Mouse (Mus musculus): ENCODE measurements around the gene Vrk2. TPM values are rescaled to one million over a fixed set of nuclear protein-coding genes. Genes with fewer than 3 reads are reported as not detected.

The Vrk2 gene
- polyA plus RNA-seq, 1 experiment from 2014 or later = 23.4 TPM

DNA sequence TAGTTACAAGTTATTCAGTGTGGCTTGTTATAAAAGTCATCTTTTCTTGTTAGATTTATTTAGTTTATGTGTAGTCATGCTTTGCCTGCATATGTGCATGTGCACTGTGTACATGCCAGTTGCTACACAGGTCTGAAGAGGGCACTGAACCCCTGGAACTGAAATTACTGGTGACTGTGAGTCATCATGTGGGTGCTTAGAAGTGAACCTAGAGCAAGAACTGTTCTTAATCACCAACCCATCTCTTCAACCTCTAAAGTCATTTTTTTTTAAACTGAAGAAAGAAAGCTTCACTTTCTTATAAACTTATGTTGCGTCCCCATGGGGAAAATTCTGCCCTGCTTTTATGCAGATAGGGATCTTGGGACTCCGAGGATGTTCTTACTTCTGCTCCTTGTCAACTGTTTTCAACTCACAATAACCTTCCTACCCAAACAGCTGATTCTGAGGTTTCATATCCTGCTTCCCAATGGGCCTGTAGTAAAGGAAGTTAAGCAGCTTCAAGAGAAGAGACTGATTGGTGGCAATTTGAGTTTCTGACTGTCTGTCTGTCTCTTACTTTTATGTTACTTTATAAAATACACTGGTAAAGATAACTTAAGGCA, 7.9 kb upstream of the Vrk2 start:
- H3K4me2 ChIP-seq (replicated peaks; ENCODE audit: low read depth, low read length) = no peak overlapping the region
- ATAC-seq (ENCODE audit: low FRiP score) (no peak), DNase-seq (ENCODE audit: low spot score) (no peak)
- no peak overlapping the region for H3K9ac ChIP-seq (ENCODE audit: low read depth, low read length)
- H3K4me3 ChIP-seq (ENCODE audit: low read depth, low read length) = no peak overlapping the region
- H3K27ac ChIP-seq (ENCODE audit: low read depth, low read length) = no peak overlapping the region
- H3K4me1 ChIP-seq (replicated peaks; ENCODE audit: control insufficient read depth, insufficient read depth, low read length) = no peaks in the 10 kb centered on the region
- no peaks in the 10 kb centered on the region for H3K36me3 ChIP-seq (ENCODE audit: control insufficient read depth, insufficient read depth, low read length)
- H3K27me3 ChIP-seq (ENCODE audit: control insufficient read depth, insufficient read depth, low read length) = no peaks in the 10 kb centered on the region
- WGBS = 87% methylated on average over 2 of the region's 2 CpGs
- no peaks in the 10 kb centered on the region for H3K9me3 ChIP-seq (ENCODE audit: control insufficient read depth, low read length)

DNA sequence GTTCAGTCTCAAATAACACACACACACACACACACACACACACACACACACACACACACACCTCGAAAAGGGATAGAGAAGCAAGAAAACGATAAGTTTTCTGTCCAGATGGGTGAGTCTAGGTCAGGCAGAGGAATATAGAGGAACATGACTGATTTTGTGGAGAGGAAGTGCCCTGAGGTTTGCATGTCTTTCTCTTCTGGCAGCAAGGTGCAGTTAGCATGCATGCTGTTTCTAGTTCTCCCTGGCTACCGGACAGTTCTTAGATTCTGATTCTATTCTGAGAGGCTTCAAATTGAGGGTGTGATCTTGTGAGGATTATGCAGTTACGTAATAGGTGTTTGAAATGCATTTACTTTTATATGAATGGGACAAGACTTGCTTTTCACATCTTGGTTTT, 6.9 kb upstream of the Vrk2 start:
- Histone ChIP-seq H3K27ac (ENCODE audit: low read depth, low read length) (no peak overlapping the region), H3K4me1 (replicated peaks; ENCODE audit: control insufficient read depth, insufficient read depth, low read length) (no peaks in the 10 kb centered on the region), H3K9me3 (ENCODE audit: control insufficient read depth, low read length) (no peaks in the 10 kb centered on the region), H3K27me3 (ENCODE audit: control insufficient read depth, insufficient read depth, low read length) (no peaks in the 10 kb centered on the region), H3K36me3 (ENCODE audit: control insufficient read depth, insufficient read depth, low read length) (no peaks in the 10 kb centered on the region), H3K4me2 (replicated peaks; ENCODE audit: low read depth, low read length) (no peak overlapping the region), H3K4me3 (ENCODE audit: low read depth, low read length) (no peak overlapping the region), H3K9ac (ENCODE audit: low read depth, low read length) (no peak overlapping the region)
- DNase-seq (ENCODE audit: low spot score) (no peak), ATAC-seq (ENCODE audit: low FRiP score) (no peak)
- 94% methylated on average over 4 of the region's 4 CpGs for WGBS

DNA sequence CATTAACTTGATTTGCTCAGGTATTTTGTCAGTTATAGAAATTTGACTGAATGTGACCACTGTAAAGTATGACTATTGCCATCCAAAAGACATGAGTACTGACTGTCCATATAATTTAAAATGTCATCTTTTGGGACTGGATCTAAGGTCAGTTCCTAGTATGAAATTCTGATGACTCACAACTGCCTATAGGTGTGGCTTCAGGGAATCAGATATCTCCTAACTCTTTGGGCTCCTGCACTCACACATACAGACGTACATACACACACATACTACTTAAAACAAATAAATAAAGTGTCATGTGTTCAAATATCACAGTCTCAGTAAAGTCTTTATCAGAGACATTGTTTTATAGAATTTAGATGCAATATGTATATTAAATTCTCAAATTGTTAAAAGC, 5.1 kb upstream of the Vrk2 start:
- H3K4me3 ChIP-seq (ENCODE audit: low read depth, low read length) = no peak overlapping the region
- H3K27ac ChIP-seq (ENCODE audit: low read depth, low read length) = no peak overlapping the region
- ATAC-seq (ENCODE audit: low FRiP score) (no peak), DNase-seq (ENCODE audit: low spot score) (no peak)
- no peak overlapping the region for H3K4me2 ChIP-seq (replicated peaks; ENCODE audit: low read depth, low read length)
- no peaks in the 10 kb centered on the region for H3K36me3 ChIP-seq (ENCODE audit: control insufficient read depth, insufficient read depth, low read length)
- 74% methylated on average over 1 of the region's 1 CpGs for WGBS
- H3K27me3 ChIP-seq (ENCODE audit: control insufficient read depth, insufficient read depth, low read length) = no peaks in the 10 kb centered on the region
- no peaks in the 10 kb centered on the region for H3K9me3 ChIP-seq (ENCODE audit: control insufficient read depth, low read length)
- no peaks in the 10 kb centered on the region for H3K4me1 ChIP-seq (replicated peaks; ENCODE audit: control insufficient read depth, insufficient read depth, low read length)
- H3K9ac ChIP-seq (ENCODE audit: low read depth, low read length) = no peak overlapping the region

DNA sequence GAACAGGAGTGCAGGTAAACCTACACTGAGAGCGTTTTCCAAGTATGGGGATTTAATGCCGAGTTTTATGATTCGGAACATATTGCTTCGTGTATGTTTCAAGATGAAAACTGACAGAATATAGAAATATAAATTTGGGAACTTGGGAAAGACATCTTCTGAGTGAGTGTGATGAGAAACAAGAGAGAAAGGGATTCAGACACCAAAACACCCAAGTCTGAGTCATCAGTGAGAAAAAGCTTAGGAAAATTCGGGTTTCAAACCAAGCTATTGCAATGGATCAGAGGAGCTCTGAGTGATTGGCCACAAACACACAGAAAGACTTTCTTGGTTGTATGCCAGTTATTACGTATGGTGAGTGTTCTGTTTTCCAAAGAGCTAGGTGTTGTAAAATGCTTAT, 4.0 kb upstream of the Vrk2 start:
- WGBS = 88% methylated on average over 6 of the region's 6 CpGs
- H3K9ac ChIP-seq (ENCODE audit: low read depth, low read length) = no peak overlapping the region

DNA sequence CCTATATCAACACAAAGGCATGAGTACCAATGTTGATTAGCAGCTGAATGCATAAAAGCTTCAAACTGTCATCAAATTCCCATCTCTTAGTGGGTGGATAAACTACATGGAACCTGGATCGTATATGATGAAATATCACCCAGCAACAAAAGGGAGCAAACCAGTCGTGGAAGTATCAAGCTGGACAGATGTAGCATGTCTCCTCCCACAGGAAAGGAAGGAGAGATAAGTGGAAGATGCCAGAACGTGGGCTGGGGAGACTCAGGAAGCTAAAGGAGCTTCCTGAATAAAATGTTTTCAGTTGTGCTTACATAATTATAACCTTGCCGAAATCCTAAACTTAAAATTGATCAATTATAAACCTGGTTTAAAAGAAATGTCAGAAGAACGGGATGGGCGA, 3.3 kb upstream of the Vrk2 start:
- no peak overlapping the region for H3K27ac ChIP-seq (ENCODE audit: low read depth, low read length)
- WGBS = 82% methylated on average over 6 of the region's 6 CpGs
- no peaks in the 10 kb centered on the region for H3K9me3 ChIP-seq (ENCODE audit: control insufficient read depth, low read length)
- no peak overlapping the region for H3K4me3 ChIP-seq (ENCODE audit: low read depth, low read length)
- DNase-seq (ENCODE audit: low spot score) (no peak), ATAC-seq (ENCODE audit: low FRiP score) (no peak)
- no peaks in the 10 kb centered on the region for H3K27me3 ChIP-seq (ENCODE audit: control insufficient read depth, insufficient read depth, low read length)
- no peak overlapping the region for H3K4me2 ChIP-seq (replicated peaks; ENCODE audit: low read depth, low read length)
- H3K36me3 ChIP-seq (ENCODE audit: control insufficient read depth, insufficient read depth, low read length) = no peaks in the 10 kb centered on the region
- H3K9ac ChIP-seq (ENCODE audit: low read depth, low read length) = no peak overlapping the region
- no peaks in the 10 kb centered on the region for H3K4me1 ChIP-seq (replicated peaks; ENCODE audit: control insufficient read depth, insufficient read depth, low read length)

More for the DNA sequence above, 4.0 kb upstream of the Vrk2 start:
- ATAC-seq (ENCODE audit: low FRiP score) (no peak), DNase-seq (ENCODE audit: low spot score) (no peak)
- Histone ChIP-seq H3K4me1 (replicated peaks; ENCODE audit: control insufficient read depth, insufficient read depth, low read length) (no peaks in the 10 kb centered on the region), H3K9me3 (ENCODE audit: control insufficient read depth, low read length) (no peaks in the 10 kb centered on the region), H3K36me3 (ENCODE audit: control insufficient read depth, insufficient read depth, low read length) (no peaks in the 10 kb centered on the region), H3K4me2 (replicated peaks; ENCODE audit: low read depth, low read length) (no peak overlapping the region), H3K27ac (ENCODE audit: low read depth, low read length) (no peak overlapping the region), H3K27me3 (ENCODE audit: control insufficient read depth, insufficient read depth, low read length) (no peaks in the 10 kb centered on the region), H3K4me3 (ENCODE audit: low read depth, low read length) (no peak overlapping the region)

DNA sequence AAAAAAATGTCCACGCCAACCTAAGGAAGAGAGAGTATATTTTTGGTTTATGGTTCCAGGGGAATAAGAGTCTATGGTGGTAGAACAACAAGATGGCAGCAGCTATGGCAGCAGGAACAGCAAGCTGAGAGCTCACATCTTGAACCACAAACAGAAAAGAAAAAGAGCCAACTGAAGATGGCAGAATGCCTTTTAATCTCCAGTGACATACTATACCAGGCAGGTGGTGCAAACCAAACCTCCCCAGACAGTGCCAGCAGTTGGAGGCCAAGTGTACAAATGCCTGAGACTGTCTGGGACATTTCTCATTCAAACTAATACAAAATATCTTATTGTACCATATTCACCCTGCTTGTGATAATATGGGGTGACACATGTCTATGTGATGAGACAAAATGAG, 2.4 kb upstream of the Vrk2 start:
- ATAC-seq (ENCODE audit: low FRiP score) = no peak
- Histone ChIP-seq H3K4me2 (replicated peaks; ENCODE audit: low read depth, low read length) (no peak overlapping the region), H3K27ac (ENCODE audit: low read depth, low read length) (no peak overlapping the region), H3K9me3 (ENCODE audit: control insufficient read depth, low read length) (no peaks in the 10 kb centered on the region), H3K36me3 (ENCODE audit: control insufficient read depth, insufficient read depth, low read length) (no peaks in the 10 kb centered on the region), H3K27me3 (ENCODE audit: control insufficient read depth, insufficient read depth, low read length) (no peaks in the 10 kb centered on the region), H3K9ac (ENCODE audit: low read depth, low read length) (no peak overlapping the region), H3K4me3 (ENCODE audit: low read depth, low read length) (no peak overlapping the region), H3K4me1 (replicated peaks; ENCODE audit: control insufficient read depth, insufficient read depth, low read length) (no peaks in the 10 kb centered on the region)
- DNase-seq (ENCODE audit: low spot score) = no peak
- WGBS = 97% methylated on average over 1 of the region's 1 CpGs

DNA sequence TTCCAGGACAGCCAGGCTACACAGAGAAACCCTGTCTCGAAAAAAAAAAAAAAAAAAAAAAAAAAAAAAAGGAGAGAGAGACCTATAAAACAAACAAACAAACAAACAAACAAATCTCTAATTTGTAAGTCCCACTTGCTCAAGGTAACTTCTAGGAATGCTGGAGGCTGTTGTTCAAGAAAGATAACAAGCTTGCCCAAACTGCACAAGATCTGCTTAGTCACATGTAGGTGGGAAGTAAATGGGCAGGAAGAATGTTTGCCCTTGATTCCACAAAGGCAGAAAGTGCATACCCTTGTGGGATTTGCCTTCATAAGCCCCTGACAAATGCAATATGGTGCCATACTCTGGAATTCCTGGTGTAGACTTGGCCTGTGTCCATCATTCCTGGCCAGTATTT, 688 bp upstream of the Vrk2 start:
- H3K27me3 ChIP-seq (ENCODE audit: control insufficient read depth, insufficient read depth, low read length) = no peaks in the 10 kb centered on the region
- DNase-seq (ENCODE audit: low spot score) = no peak
- no peak overlapping the region for H3K4me2 ChIP-seq (replicated peaks; ENCODE audit: low read depth, low read length)
- H3K36me3 ChIP-seq (ENCODE audit: control insufficient read depth, insufficient read depth, low read length) = no peaks in the 10 kb centered on the region
- no peak for ATAC-seq (ENCODE audit: low FRiP score)
- H3K4me3 ChIP-seq (ENCODE audit: low read depth, low read length) = no peak overlapping the region
- H3K9me3 ChIP-seq (ENCODE audit: control insufficient read depth, low read length) = no peaks in the 10 kb centered on the region
- no peaks in the 10 kb centered on the region for H3K4me1 ChIP-seq (replicated peaks; ENCODE audit: control insufficient read depth, insufficient read depth, low read length)
- H3K27ac ChIP-seq (ENCODE audit: low read depth, low read length) = no peak overlapping the region
- WGBS = 80% methylated on average over 1 of the region's 1 CpGs
- H3K9ac ChIP-seq (ENCODE audit: low read depth, low read length) = no peak overlapping the region

DNA sequence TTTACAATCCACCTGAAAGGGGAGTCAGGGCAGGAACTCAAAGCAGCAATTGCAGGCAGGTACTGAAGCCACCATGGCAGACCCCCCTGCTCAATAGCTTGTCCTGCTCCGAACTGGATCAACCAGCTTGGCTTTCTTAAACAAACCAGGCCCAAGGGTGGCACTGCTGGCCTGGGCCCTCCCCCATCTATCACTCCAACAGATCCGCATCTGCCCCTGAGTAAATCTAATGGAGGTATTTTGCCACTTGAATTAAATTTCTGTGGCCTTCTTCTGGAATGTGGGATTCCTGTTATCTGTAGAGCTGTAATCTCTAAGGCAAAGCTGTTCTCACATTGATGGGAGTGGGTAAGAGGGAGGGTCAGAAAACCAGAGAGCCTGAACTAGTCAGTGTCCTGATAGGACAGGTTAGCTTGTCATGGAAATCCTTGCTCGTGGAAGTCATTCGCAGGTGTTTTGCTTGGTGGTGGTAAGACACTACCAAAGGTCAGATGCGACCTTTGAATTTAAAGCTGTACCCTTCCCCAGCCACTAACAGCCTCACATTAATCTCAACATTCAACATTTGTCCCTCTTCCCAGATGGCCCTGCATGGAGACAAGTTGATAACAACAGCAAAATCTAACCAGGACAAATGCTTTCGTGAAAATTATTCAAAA, 1.3 kb downstream of the Vrk2 start:
- no peaks in the 10 kb centered on the region for H3K36me3 ChIP-seq (ENCODE audit: control insufficient read depth, insufficient read depth, low read length)
- 22% methylated on average over 6 of the region's 6 CpGs for WGBS
- H3K9me3 ChIP-seq (ENCODE audit: control insufficient read depth, low read length) = no peaks in the 10 kb centered on the region
- H3K4me2 ChIP-seq (replicated peaks; ENCODE audit: low read depth, low read length) = peak overlapping the region; percentile 86
- peak overlapping the region; percentile 76 for H3K9ac ChIP-seq (ENCODE audit: low read depth, low read length)
- DNase-seq (ENCODE audit: low spot score) (peak; percentile 40), ATAC-seq (ENCODE audit: low FRiP score) (0 out of 2 replicates have a peak, but pooled peaks have one; percentile 10)
- H3K4me1 ChIP-seq (replicated peaks; ENCODE audit: control insufficient read depth, insufficient read depth, low read length) = no peaks in the 10 kb centered on the region
- no peak overlapping the region for H3K27ac ChIP-seq (ENCODE audit: low read depth, low read length)
- peak overlapping the region; percentile 69 for H3K4me3 ChIP-seq (ENCODE audit: low read depth, low read length)
- no peaks in the 10 kb centered on the region for H3K27me3 ChIP-seq (ENCODE audit: control insufficient read depth, insufficient read depth, low read length)

DNA sequence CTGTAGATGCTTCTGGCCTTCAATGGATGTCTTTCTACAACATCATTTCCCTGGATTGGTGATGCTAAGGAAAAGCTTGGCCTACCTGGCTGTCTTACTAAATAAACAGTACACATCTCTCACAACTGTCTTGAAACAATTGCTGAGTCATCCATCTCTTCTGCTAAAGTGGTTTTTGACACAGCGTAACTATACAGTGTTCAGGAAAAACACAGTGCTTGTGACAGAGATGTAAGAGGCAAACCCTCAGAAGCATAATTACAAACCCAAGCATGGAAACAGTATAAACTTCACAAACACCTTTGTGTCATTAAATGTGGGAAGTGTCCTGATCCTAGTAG, 6.6 kb downstream of the Vrk2 start:
- H3K9ac ChIP-seq (ENCODE audit: low read depth, low read length) = no peak overlapping the region
- WGBS = 97% methylated on average over 1 of the region's 1 CpGs
- H3K9me3 ChIP-seq (ENCODE audit: control insufficient read depth, low read length) = no peaks in the 10 kb centered on the region
- no peaks in the 10 kb centered on the region for H3K36me3 ChIP-seq (ENCODE audit: control insufficient read depth, insufficient read depth, low read length)
- no peak overlapping the region for H3K27ac ChIP-seq (ENCODE audit: low read depth, low read length)
- ATAC-seq (ENCODE audit: low FRiP score) = no peak
- H3K27me3 ChIP-seq (ENCODE audit: control insufficient read depth, insufficient read depth, low read length) = no peaks in the 10 kb centered on the region
- H3K4me2 ChIP-seq (replicated peaks; ENCODE audit: low read depth, low read length) = no peak overlapping the region
- H3K4me1 ChIP-seq (replicated peaks; ENCODE audit: control insufficient read depth, insufficient read depth, low read length) = no peaks in the 10 kb centered on the region
- DNase-seq (ENCODE audit: low spot score) = no peak
- no peak overlapping the region for H3K4me3 ChIP-seq (ENCODE audit: low read depth, low read length)

All from hindbrain, embryonic 11.5 days (tissue).